Mouse (Mus musculus) liver, adult 2 months (tissue): ENCODE measurements around the gene Oit3.

ENCODE experiments used
- CTCF ChIP-seq: fragments of 200-500 bp; IDR thresholded peaks from 2 replicates; pipeline ENCODE4 v1.5.1; 2011; ENCODE audit warnings: low read depth, low read length, control low read depth
- POLR2A ChIP-seq: fragments of 200-500 bp; IDR thresholded peaks from 2 replicates; pipeline ENCODE4 v1.6.1; 2011; ENCODE audit warnings: low read length, control low read depth; ENCODE audit not compliant: insufficient read depth; ENCODE audit errors: extremely low read depth

- no peak for TF ChIP-seq POLR2A
- no peak for TF ChIP-seq CTCF
Measured at GRCm38 (mm10) chr10:59430701-59431218, 10.8 kb downstream of the Oit3 start.
